Mouse (Mus musculus) splenic B cell, adult 2 months (primary cell): ENCODE data around the gene Gm5127.

Experiments
- DNase-seq: peaks from one replicate; pipeline ENCODE4 v3.0.0-alpha.2; 2011; ENCODE audit warnings: low read depth, low spot score
- H3K27me3 ChIP-seq: 2 replicates; pipeline ENCODE4 v1.6.1; 2012; ENCODE audit warnings: mild to moderate bottlenecking, low read length, moderate library complexity, mixed read lengths; ENCODE audit not compliant: control insufficient read depth, poor library complexity, insufficient read depth, severe bottlenecking
- H3K36me3 ChIP-seq: 2 replicates; pipeline ENCODE4 v1.6.1; 2012; ENCODE audit warnings: mild to moderate bottlenecking, low read length, moderate library complexity, mixed read lengths; ENCODE audit not compliant: control insufficient read depth, poor library complexity, insufficient read depth, severe bottlenecking

Gm5127 gene

GRCm38 (mm10) chrX:106662101-106662500, 79.1 kb downstream of the Gm5127 start:
- H3K36me3 ChIP-seq, result no peaks in the 10 kb centered on the region
- no peak for DNase-seq
- H3K27me3 ChIP-seq, result no peaks in the 10 kb centered on the region

DNA sequence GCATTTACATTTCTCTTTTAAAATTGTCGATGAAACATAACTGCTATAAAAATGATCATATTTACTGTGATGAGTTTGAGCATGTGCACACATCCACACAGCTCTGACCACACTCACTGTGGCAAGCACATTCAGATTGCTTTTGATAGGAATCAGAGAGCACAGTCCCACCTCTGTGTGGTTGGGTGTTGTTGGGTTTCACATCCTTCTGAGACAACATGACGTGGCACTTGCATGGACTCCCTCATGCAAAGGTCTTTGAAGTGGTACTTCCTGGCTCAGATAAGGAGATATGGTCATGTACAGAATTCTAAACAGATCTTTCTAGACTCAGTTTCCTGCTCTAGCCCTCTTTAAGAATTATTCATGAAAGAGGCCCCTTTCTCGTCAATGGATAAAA, 121.6 kb downstream of the Gm5127 start:
- peak; percentile 6 for DNase-seq

GRCm38 (mm10) chrX:106717160-106717559, 134.2 kb downstream of the Gm5127 start:
- H3K36me3 ChIP-seq, result no peaks in the 10 kb centered on the region
- no peaks in the 10 kb centered on the region for H3K27me3 ChIP-seq
- peak; percentile 24 for DNase-seq

More for the DNA sequence above, 121.6 kb downstream of the Gm5127 start:
- Histone ChIP-seq H3K36me3 (no peaks in the 10 kb centered on the region), H3K27me3 (no peaks in the 10 kb centered on the region)

- no peak for DNase-seq
- peaks cover 2% of the 10 kb centered on the region; the same call in 1 of the 2 replicates for H3K27me3 ChIP-seq
These were observed 159.3 kb downstream of the Gm5127 start for GRCm38 (mm10) chrX:106742241-106742640.

GRCm38 (mm10) chrX:106755272-106755671, 172.3 kb downstream of the Gm5127 start:
- no peak for DNase-seq
- Histone ChIP-seq H3K27me3 (no peaks in the 10 kb centered on the region), H3K36me3 (no peaks in the 10 kb centered on the region)

More at GRCm38 (mm10) chrX:106742241-106742640, 159.3 kb downstream of the Gm5127 start:
- no peaks in the 10 kb centered on the region for H3K36me3 ChIP-seq
